Mouse (Mus musculus) frontal cortex, postnatal 25 days (tissue): ENCODE measurements around the gene Clec3b.

ENCODE experiments used
- DNase-seq, 2 experiments: peaks; one replicate each; pipeline ENCODE4 v3.0.0; 2022; ENCODE audit warnings: low spot score in 2 of 2

Clec3b gene

DNA sequence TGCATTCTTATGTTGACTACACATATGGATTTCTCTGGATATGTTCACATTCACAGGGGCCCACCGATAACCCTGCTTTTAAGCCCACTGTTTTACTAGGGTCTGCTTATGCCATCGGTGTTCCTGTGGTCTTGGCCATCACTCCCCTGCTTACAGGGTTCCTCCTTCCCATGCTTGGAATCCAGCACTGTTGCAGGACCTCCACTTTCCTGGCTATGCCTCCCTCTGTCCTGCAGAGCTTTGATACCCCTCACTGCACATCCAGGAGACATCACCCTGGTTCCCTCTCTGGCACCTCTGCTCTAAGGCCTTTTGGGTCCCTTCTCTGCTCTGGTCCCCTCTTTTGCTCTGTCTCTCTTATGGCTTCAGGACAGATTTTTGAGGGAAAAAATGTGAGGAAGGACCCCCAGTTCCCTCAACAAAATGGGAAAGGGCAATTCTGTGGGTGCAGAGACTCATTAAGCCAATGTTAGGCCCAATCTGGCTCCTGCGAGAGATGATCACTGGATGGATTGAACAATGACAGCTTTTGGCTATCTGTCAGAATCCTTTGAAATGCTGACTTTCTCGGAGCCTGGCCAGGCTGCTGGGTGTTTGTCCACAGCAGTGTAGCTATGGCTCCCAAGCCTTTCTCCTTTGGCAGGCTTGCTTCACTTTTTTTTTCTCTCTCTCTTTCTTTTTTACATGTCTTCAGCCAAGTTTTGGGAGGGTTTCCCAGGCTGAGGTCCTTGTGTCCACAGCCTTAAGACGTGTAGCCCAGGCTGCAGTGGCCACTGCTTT lies at the start of gene Clec3b:
Clec3b (plus strand) TSS at position 706 of the 780 bp plus-strand sequence.
- DNase-seq: no peak

GRCm38 (mm10) chr9:123103425-123103824 lies 47.3 kb upstream of the Clec3b start:
- no peak for DNase-seq

- no peak for DNase-seq
These were observed 46.4 kb upstream of the Clec3b start for GRCm38 (mm10) chr9:123104362-123104761.

GRCm38 (mm10) chr9:123107186-123107585 lies 43.6 kb upstream of the Clec3b start:
- DNase-seq: no peak

DNA sequence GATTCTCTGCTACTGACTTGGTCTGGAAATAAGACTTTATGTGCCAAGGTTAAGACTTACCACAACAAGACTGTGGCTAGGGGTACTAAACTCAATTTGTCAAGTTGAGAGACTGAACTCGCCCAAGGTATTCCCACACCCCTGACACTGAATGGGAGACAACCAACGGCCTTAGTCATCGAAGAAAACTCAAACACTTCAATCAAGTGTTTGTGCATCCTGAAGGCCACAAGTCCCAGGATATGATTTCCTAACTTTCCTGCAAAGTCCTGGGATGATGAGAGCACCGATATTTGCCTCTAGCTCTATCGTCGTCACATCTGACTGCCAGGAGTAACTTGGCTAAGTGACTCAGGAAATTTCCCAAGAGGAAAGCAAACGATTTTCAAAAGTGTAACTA lies 41.6 kb upstream of the Clec3b start:
- DNase-seq: no peak

GRCm38 (mm10) chr9:123111751-123112221 lies 39.0 kb upstream of the Clec3b start:
- no peak for DNase-seq

DNA sequence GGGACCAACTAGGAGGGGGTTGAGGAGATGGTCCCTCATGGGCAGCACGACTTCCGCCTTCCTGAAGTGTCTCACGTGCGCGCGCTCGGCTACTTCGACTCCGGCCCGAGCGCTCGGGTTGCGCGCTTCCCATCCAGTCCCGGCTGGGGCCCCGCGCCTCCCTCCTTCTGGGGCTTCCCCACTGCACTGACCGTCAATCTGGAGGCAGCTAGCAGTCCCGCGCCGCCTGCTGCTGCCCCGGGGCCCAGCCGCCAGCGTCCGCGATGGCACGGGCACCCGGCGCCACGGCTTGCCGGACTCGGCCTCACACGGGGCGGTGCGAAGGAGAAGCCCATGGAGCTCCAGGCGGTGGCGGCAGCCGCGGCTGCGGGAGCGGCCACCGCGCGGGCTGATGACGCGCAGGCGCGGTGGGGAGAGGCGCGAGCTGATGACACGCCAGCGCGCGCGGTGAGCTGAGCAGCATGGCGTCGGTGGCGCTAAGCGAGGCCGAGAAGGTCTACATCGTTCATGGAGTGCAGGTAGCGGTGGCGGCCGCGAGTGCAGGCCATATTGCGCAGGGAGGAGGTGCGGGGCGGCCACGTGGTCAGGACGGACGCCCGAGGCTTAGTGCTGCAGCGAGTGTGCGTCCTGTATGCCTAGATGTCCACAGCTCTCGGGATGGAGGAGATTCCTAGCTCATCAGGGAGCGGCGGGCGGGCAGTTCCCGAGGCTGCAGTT lies 37.8 kb upstream of the Clec3b start, which contains the start of the genes Zdhhc3 and Exosc7:
Zdhhc3 (minus strand) TSS at position 401 of the 717 bp plus-strand sequence.
Exosc7 (plus strand) TSS at position 411 of the 717 bp plus-strand sequence.
- DNase-seq: peak; percentile 73 to 80

GRCm38 (mm10) chr9:123113931-123114330 lies 36.8 kb upstream of the Clec3b start:
- no peak for DNase-seq

DNA sequence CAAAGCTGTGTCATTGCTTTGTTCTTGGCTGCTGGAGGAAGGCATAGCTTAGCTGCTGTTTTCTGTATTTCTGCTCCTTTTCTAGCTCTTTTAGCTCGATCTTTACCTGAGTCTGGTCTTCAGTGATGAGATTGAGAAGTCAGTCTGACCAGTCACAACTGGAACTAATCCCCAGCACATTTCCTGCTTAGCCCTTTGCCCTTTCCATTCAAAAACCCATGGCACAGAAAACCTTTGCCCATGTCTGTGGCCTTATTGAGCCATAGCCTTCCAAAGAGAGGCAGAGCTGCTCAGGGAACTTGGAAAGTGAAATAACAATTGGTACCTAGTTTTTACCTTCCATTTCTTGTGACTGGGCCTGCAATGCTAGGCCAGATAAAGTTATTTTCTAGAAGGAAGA lies 35.2 kb upstream of the Clec3b start:
- no peak for DNase-seq

GRCm38 (mm10) chr9:123123017-123123416 lies 27.7 kb upstream of the Clec3b start:
- no peak for DNase-seq

DNA sequence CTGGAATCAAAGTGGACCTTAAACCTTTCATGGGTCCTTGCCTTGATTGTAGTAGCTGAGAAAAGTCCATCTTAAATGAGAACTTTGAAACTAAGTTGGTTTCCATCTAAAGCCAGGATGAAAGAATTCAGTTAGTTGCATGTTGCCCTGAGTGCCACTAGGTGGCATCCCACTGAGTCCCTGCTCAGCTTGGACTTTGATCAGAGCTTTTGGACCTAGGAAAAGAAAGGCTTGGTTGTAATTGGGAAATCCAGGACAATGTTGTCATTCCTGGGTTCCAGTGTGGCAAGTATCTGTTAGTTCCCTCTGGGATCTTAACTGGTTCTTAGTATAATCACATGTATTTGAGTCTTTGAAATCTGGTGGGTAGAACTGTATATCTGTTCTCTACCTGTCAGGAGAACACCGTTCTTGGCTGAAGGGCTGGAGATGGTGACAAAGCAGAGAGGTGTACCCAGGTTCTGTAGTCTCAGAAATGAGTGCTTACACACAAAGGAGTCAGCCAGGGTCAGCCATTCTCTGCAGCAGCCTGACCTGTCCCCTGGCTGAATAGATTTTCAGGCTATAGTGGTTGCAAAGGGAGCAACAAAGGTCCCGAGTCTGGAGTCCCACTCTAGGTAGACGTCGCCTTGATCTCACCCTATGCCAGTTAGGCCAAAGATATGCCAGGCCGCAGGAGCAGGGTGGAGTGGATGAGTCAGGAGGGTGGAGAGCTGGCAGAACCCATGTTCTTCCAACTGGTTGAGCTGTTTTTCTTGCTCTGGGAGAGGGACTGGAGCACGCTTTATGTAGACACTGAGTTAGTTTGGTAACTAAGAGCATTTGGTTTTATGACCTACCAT lies 27.0 kb upstream of the Clec3b start:
- no peak for DNase-seq

DNA sequence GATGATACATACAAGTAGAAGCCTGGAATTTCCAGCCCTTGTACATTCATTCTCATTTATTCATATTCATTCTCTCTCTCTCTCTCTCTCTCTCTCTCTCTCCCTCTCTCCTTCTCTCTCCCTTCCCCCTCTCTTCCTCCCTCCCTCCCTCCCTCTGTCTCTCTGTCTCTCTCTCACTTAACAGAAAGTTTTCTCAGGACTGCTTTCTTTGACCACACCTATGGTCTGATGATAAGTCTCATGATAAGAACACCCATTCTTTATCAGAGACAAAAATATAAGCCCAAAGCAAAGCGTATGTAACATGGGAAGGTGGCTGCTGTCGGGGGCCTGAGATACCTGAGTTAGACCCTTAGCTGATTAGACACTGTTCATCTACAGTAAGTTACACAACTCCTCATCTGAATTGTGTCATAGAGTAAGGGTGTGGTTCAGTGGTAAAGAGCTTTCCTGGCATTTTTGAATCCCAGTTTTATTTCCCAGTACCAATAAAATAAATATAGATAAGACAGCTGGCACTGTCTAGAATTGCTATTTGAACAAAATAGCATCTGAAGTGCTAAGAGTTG lies 26.2 kb upstream of the Clec3b start:
- DNase-seq: no peak

DNA sequence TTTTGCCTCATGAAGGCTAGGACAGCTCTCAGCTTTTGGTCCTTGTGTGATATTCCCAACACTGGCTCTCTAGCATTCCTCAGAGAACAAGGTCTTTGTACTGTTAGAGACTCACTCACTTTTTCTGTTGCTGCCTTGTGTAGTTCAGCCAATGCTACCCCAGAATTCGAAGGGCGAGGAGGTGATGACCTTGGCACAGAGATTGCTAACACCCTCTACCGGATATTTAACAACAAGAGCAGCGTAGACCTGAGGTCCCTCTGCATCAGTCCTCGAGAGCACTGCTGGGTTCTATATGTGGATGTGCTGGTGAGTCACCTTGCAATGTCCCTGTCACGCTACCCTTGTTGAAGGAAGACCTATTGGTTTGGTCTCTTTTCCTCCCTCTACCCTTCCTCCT lies 23.1 kb upstream of the Clec3b start:
- DNase-seq: no peak

DNA sequence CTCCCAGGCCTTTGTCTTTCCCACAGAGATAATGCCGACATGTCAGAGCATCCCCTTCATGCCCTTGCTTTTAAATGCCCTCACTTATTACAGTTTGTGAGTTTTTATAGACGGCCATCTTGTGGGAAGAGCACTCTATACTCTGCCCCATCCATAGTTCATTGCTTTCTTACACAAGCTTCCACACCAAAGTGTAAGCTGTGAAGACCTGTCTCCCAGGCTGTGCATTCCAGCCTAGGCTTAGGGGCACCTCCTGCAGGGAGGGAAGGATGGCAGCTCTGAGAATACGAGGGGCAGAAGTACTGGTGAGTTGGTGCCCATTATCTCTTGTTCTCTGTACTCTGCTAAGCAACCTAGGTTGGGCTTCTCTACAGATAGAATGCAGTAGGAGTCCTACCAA lies 17.8 kb upstream of the Clec3b start:
- no peak for DNase-seq

DNA sequence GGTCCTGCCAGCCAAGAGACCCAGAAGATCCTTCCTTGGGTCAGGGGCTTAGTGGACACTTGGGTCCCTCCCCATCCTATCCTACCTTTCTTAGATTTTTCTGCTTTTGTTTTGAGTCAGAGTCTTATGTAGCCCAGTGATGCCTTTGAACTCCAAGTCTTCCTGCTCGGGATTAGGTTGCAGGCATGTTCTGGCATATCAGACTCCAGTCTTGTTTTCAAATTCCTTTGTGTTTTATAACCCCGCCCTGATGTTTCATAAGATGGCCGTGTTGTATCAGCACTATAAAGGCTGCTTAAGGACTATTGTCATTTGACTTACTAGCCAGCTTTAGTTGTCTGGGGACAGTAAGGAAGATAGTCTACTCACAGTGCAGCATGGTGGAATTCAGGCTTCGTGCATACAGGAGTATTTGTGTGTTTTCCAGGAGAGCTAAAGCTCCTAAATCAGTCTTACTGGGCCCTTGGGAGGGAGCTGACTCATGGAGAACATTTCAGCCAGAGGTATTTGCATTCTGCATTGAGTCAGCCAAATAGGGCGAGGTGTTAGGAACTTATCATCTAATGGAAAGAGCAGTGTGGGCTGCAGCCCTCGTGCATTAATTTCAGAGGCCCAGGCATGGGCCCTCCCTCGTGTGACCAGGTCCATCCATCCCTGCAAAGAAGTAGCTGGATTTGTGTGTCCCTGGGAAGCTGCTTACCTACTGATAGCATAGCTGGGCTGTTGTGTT lies 13.6 kb upstream of the Clec3b start:
- DNase-seq: no peak

DNA sequence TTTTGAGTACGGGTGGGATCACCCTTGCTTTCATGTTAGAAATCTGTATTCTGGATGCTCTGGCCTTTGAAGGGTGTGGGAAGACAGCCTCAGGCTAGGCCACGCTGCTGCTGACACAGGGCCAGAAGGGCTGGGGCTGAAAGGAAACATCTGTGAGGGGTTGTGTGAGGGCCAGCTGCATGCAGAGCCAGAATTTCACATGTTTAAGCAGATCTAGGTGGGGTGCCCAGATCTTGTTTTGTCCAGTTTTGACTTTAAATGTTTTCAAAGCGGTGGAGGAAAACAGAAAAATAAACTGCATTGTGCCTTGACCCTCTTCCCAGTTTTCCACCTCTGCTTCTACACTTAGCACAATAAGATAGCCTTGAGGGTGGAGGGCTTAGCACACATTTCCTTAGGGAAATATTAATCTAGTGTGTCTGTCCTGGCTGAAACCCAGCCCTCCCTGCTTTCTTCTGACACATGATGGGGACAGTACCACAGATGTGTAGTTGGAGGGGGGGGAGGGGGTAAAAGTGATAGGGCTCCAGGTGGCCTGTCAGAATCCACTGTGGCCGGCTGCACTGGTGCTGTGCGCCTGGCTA lies 11.8 kb upstream of the Clec3b start:
- DNase-seq: no peak

GRCm38 (mm10) chr9:123139887-123140614 lies 10.7 kb upstream of the Clec3b start:
- DNase-seq: no peak

- no peak for DNase-seq
These were observed 2.3 kb upstream of the Clec3b start for GRCm38 (mm10) chr9:123148430-123148829.

DNA sequence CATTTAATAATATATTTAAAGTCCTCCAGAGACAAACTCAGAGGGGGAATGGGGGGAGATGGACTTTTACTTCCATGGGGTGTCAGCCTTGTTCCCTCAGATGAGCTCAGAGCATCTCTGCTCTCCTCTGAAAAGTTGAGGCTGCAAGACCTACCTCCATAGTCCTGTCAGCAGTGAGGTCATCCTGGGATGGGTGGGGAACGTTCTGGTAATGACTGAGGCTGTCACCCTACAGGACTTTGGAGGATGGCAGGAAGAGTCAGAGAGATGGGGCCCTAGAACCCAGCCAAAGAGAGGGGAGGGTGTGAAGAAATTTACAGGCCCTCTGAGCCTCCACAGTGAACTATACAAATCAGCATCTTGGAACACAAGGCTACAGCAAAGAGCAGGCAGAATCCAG lies 815 bp downstream of the Clec3b start:
- no peak for DNase-seq

DNA sequence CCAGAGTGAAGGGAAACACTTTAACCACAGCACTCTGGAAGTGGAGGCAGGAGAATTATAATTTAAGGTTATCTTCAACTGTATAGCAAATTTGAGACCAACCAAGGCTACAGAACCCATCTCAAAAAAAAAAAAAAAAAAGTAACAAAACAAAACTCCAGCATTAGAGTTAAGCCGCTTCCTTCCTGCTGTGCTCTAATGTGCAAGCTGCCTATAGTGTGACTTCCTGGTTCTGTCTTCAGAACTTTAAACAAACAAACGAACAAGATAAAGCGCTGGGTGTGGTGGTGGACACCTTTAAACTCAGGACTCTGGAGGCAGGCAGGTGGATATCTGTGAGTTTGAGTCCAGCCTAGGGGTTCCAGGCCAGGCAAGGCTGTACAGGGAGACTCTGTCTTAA lies 1.3 kb downstream of the Clec3b start:
- no peak for DNase-seq
